Mouse (Mus musculus): ENCODE data around the gene Mfsd11.

DNA sequence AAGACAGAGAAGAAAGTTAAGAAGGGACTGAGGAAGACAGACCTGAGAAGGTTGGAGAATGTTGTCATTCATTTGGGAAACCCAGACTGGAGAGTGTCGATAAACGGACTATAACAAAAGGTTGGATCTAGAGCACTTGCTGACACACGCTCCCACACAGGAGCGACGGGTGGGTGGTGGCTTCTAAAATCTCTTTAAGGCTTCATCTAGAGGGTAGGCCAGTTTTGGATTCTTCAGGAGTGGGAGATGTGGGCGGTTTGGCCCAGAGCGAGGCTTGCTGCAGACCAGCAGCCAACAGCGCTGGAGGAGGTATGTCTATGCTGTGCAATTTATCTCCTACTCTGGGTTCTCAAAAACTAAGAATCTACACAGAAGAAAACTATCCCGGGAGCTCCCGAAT, 29.6 kb upstream of the Mfsd11 start:
- TF ChIP-seq CHD1 (IDR thresholded peaks at IDR 0.05; ENCODE audit: low read depth, low read length) (no peak), CTCF (IDR thresholded peaks at IDR 0.05 in 2 of 3, conservative IDR thresholded peaks at IDR 0.05 in 1 of 3; ENCODE audit: control insufficient read depth in 1 of 3, insufficient read depth in 1 of 3, low read depth in 2 of 3, low read length in 3 of 3, poor library complexity in 1 of 3, severe bottlenecking in 1 of 3) (no peak), NRF1 (IDR thresholded peaks at IDR 0.05; ENCODE audit: insufficient read depth, low read depth, low read length, poor library complexity, severe bottlenecking) (no peak), ZMIZ1 (IDR thresholded peaks at IDR 0.05; ENCODE audit: low read depth, low read length) (no peak), JUND (IDR thresholded peaks at IDR 0.05; ENCODE audit: low read depth, low read length) (no peak), POLR2A (IDR thresholded peaks at IDR 0.05; ENCODE audit: control insufficient read depth in 1 of 2, insufficient read depth in 1 of 2, low read depth in 1 of 2, low read length in 2 of 2, poor library complexity in 1 of 2) (no peak)
